Mouse (Mus musculus) heart, adult 9 months (tissue): ENCODE measurements around the gene Tifa.

Experiments
- DNase-seq, 2 experiments: peaks; one replicate each; pipeline ENCODE4 v3.0.0; 2022; ENCODE audit warnings: low spot score in 2 of 2

Gene Tifa

DNA sequence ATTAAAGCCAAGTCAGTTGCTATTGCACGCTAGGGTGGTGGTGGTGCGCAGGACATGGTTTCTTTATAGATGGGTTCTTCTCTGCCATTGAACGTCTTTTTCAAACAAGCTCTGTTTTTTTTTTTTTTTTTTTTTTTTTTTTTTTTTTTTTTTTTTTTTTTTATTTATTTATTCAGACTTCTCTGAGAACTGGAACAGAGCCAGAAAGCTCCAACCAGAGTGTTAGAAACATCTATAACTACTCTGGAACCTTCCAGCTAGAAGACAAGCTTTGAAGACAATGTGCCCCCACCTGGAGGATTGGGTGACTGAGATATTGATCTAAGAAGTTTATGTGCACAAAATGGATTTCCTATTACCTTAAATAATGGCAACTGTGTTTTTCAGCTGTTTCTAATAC lies 74.0 kb downstream of the Tifa start:
- no peak for DNase-seq

- DNase-seq = no peak
Measured at GRCm38 (mm10) chr3:127864242-127864641, 74.6 kb downstream of the Tifa start.

- DNase-seq = no peak
Measured at GRCm38 (mm10) chr3:127868046-127868758, 78.6 kb downstream of the Tifa start.

- no peak for DNase-seq
Measured at GRCm38 (mm10) chr3:127868880-127869279, 79.3 kb downstream of the Tifa start.

DNA sequence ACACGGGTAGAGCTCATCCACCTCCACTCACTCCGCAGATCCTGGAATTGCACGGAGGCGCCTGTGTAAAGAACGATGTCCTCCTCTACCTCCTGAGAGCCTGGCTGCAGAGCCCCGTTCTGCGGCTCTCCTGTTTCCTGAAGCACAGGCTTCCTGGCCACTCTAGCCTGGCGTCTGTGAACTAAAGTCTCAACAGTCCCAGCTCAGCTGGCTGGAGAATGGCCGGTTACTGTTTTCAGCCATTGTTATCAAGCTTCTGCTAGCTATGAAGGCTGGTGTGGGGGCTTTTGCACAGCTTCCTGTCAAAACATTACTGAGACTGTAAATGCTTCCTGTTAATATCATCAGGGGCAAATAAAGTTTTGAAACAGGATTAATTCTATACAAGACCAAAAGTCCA lies 82.0 kb downstream of the Tifa start:
- DNase-seq = no peak

GRCm38 (mm10) chr3:127874254-127874883 lies 84.8 kb downstream of the Tifa start:
- DNase-seq = no peak

- DNase-seq = no peak
Measured at GRCm38 (mm10) chr3:127875059-127875458, 85.5 kb downstream of the Tifa start.

DNA sequence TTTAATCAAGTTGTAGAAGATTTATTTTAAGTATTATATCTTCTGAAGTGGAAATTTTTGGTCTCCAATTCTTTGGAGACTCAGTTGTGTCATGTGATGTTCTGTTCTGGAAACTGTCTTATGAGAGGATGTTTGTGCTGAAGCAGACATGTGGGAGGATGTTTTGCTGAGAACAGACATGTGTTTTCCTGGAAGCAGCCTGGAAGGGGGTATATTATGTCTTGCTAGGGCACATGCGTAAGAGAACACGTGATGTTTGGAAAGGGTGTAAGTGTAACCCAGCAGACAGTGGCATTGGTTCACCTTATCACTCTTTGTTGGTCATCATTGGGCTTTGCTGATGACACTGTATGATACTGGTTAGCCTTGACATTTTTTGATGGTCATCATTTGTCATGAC lies 85.9 kb downstream of the Tifa start:
- DNase-seq = no peak

DNA sequence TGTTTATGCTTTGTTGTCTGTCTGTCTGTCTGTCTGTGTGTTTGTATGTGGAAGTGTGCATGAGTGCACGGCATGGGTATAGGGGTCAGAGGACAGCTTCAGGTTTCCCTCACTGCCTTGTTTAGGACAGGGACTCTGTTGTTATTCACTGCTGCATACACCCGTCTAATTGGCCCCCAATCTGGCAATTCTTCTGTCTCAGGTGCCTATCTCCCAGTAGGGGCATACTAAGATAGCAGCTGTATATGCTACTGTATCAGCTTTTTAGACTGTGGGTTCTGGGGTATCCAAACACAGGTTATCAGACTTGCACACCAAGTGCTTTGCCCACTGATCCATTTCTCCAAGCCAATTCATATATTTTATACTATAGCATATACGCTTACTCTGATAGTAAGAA lies 90.4 kb downstream of the Tifa start:
- DNase-seq = no peak

- no peak for DNase-seq
Measured at GRCm38 (mm10) chr3:127881684-127882083, 92.1 kb downstream of the Tifa start.
